Mouse (Mus musculus): ENCODE results near the gene Ralgapb.

DNA sequence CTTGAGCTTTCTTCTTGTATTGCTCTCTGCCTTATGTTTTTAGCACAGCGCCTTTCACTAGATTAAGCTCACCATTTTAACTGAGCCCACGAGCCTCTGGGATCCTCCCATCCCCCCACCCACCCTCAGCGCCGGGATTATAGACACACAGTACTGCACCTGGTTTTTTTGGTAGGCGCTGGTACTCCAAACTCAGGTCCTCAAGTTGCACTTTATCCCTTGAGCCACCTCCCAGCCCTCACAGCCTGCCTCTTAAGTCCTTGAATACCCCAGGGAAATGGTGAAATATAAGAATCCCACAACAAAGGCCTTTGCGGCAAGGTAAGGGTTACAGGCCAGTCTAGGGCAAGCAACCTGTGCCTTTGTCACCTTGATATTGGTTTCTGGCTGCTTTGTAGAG is 110.2 kb downstream of the Ralgapb start:
- TF ChIP-seq CTCF (IDR thresholded peaks at IDR 0.05; ENCODE audit: extremely low read depth, insufficient read depth, low read length) (no peak), POLR2A (IDR thresholded peaks at IDR 0.05; ENCODE audit: extremely low read depth, insufficient read depth, low read length) (no peak)

All from cortical plate, adult 2 months (tissue).